9 mouse cellular contexts compared by ENCODE assay signal in genomic region chr10:22868386-22868918, GRCm38 (mm10). TPM values are rescaled to one million over a fixed set of nuclear protein-coding genes. Genes with fewer than 3 reads are reported as not detected.
DNase-seq lines count a peak whose midpoint lies in the region; ATAC-seq and TF ChIP-seq lines count a peak whose summit lies in the region.
"Had no signal": no experiment of that assay in that cellular context is flagged by ENCODE, and none has a peak within 500 bp of the region (broad histone marks: within the 10 kb centered on the region; RNA-seq: fewer than 3 reads in every experiment).

No protein-coding gene starts in this region.

- TF ChIP-seq CTCF in kidney, postnatal 0 days (IDR thresholded peaks at IDR 0.05; ENCODE audit: low read depth), result no peak

- no peaks in the 10 kb centered on the region for H3K36me3 ChIP-seq in embryonic facial prominence, embryonic 12.5 days
- H3K36me3 ChIP-seq in embryonic facial prominence, embryonic 10.5 days (replicated peaks), result no peaks in the 10 kb centered on the region
- no peaks in the 10 kb centered on the region for H3K36me3 ChIP-seq in kidney, postnatal 0 days (ENCODE audit: insufficient read depth, low read length)
- no peaks in the 10 kb centered on the region for H3K36me3 ChIP-seq in stomach, embryonic 15.5 days
- H3K36me3 ChIP-seq: hindbrain, embryonic 15.5 days had no signal

- H3K9me3 ChIP-seq in embryonic facial prominence, embryonic 12.5 days, result no peaks in the 10 kb centered on the region
- no peaks in the 10 kb centered on the region for H3K9me3 ChIP-seq in embryonic facial prominence, embryonic 10.5 days
- no peaks in the 10 kb centered on the region for H3K9me3 ChIP-seq in kidney, postnatal 0 days (replicated peaks; ENCODE audit: low read length)
- no peaks in the 10 kb centered on the region for H3K9me3 ChIP-seq in stomach, embryonic 15.5 days
- H3K9me3 ChIP-seq: hindbrain, embryonic 15.5 days had no signal

- H3K27me3 ChIP-seq in embryonic facial prominence, embryonic 12.5 days, result no peaks in the 10 kb centered on the region
- H3K27me3 ChIP-seq in embryonic facial prominence, embryonic 10.5 days (replicated peaks; ENCODE audit: low read depth, poor library complexity, severe bottlenecking), result no peaks in the 10 kb centered on the region
- no peaks in the 10 kb centered on the region for H3K27me3 ChIP-seq in kidney, postnatal 0 days (ENCODE audit: insufficient read depth, low read length)
- no peaks in the 10 kb centered on the region for H3K27me3 ChIP-seq in stomach, embryonic 15.5 days (replicated peaks)
- H3K27me3 ChIP-seq: hindbrain, embryonic 15.5 days had no signal

- DNase-seq in embryonic facial prominence, embryonic 10.5 days (ENCODE audit: low spot score), result no peak
- DNase-seq in ovary, postnatal 14 days (ENCODE audit: low spot score), result peak; percentile 21
- DNase-seq in ovary, postnatal 10 days (ENCODE audit: low spot score), result no peak
- DNase-seq in kidney, postnatal 0 days (ENCODE audit: low spot score), result peak; percentile 84
- DNase-seq in gastrocnemius, postnatal 25 days, result no peak

- H3K27ac ChIP-seq in embryonic facial prominence, embryonic 12.5 days, result no peak overlapping the region
- no peak overlapping the region for H3K27ac ChIP-seq in embryonic facial prominence, embryonic 10.5 days (replicated peaks)
- H3K27ac ChIP-seq in kidney, postnatal 0 days, result peak overlapping the region; percentile 70
- peak overlapping the region; percentile 59 for H3K27ac ChIP-seq in stomach, embryonic 15.5 days
- H3K27ac ChIP-seq: hindbrain, embryonic 15.5 days had no signal

- no peak overlapping the region for H3K9ac ChIP-seq in embryonic facial prominence, embryonic 12.5 days
- H3K9ac ChIP-seq in kidney, postnatal 0 days (ENCODE audit: low read depth, low read length), result no peak overlapping the region
- no peak overlapping the region for H3K9ac ChIP-seq in stomach, embryonic 15.5 days
- H3K9ac ChIP-seq: hindbrain, embryonic 15.5 days had no signal

- peak; percentile 47; the same call in 1 of the 2 replicates for ATAC-seq in embryonic facial prominence, embryonic 12.5 days (ENCODE audit: insufficient number of reproducible peaks, insufficient read depth, low FRiP score, low TSS enrichment)
- peak; percentile 87 for ATAC-seq in kidney, postnatal 0 days (replicated peaks; ENCODE audit: low FRiP score, low read depth)
- ATAC-seq in stomach, embryonic 15.5 days (ENCODE audit: insufficient read depth, low FRiP score, low read depth), result peak; percentile 63; the same call in 1 of the 2 replicates
- ATAC-seq in megakaryocyte, adult 5-6 weeks (ENCODE audit: poor library complexity, severe bottlenecking), result no peak

- WGBS in embryonic facial prominence, embryonic 12.5 days, result 34% methylated on average over 8 of the region's 8 CpGs
- WGBS in embryonic facial prominence, embryonic 10.5 days, result 41% methylated on average over 8 of the region's 8 CpGs
- WGBS in kidney, postnatal 0 days, result 15% methylated on average over 8 of the region's 8 CpGs
- WGBS in stomach, embryonic 15.5 days, result 22% methylated on average over 8 of the region's 8 CpGs

- H3K4me2 ChIP-seq in embryonic facial prominence, embryonic 12.5 days (replicated peaks), result no peak overlapping the region
- H3K4me2 ChIP-seq in kidney, postnatal 0 days (ENCODE audit: low read length), result peak overlapping the region; percentile 13; the same call in 1 of the 2 replicates
- H3K4me2 ChIP-seq in stomach, embryonic 15.5 days, result no peak overlapping the region
- H3K4me2 ChIP-seq: hindbrain, embryonic 15.5 days had no signal

- no peak overlapping the region for H3K4me3 ChIP-seq in embryonic facial prominence, embryonic 12.5 days
- no peak overlapping the region for H3K4me3 ChIP-seq in embryonic facial prominence, embryonic 10.5 days
- no peak overlapping the region for H3K4me3 ChIP-seq in kidney, postnatal 0 days (replicated peaks; ENCODE audit: low read depth, low read length)
- no peak overlapping the region for H3K4me3 ChIP-seq in stomach, embryonic 15.5 days (replicated peaks)
- H3K4me3 ChIP-seq: hindbrain, embryonic 15.5 days had no signal

- H3K4me1 ChIP-seq in embryonic facial prominence, embryonic 12.5 days, result no peaks in the 10 kb centered on the region; the same call in 1 of the 2 replicates
- 0 out of 2 replicates have a peak, but pooled peaks cover 5% of the 10 kb centered on the region for H3K4me1 ChIP-seq in embryonic facial prominence, embryonic 10.5 days
- 0 out of 2 replicates have a peak, but pooled peaks cover 7% of the 10 kb centered on the region for H3K4me1 ChIP-seq in kidney, postnatal 0 days (replicated peaks; ENCODE audit: insufficient read depth, low read length)
- H3K4me1 ChIP-seq in stomach, embryonic 15.5 days, result 0 out of 2 replicates have a peak, but pooled peaks cover 6% of the 10 kb centered on the region
- H3K4me1 ChIP-seq: hindbrain, embryonic 15.5 days had no signal

RNA-seq across cellular contexts. Expression of gene Tcf21, which starts 48.5 kb away (rescaled TPM):
- polyA plus RNA-seq in embryonic facial prominence, embryonic 12.5 days (2016; fragmentation: Nextera tagmentation; extraction: Ambion mirVana), result 2.5 TPM in 2 replicates
- 4.8 and 5.0 TPM in 2 replicates for polyA plus RNA-seq in embryonic facial prominence, embryonic 10.5 days (2016; fragmentation: Nextera tagmentation; extraction: Ambion mirVana)
- polyA plus RNA-seq in kidney, postnatal 0 days (2015; fragmentation: Nextera tagmentation; extraction: Ambion mirVana), result 413 and 438 TPM in 2 replicates
- 211 and 218 TPM in 2 replicates for polyA plus RNA-seq in stomach, embryonic 15.5 days (2015; fragmentation: Nextera tagmentation; extraction: Ambion mirVana)
- not detected for total RNA-seq in gastrocnemius, postnatal 25 days (2021)
- not detected in 2 replicates for total RNA-seq in megakaryocyte, adult 5-6 weeks (2015)
- total RNA-seq in megakaryocyte, adult 5-6 weeks (2017), result not detected in 2 replicates

Comparison
In these comparisons a context has a peak if more than half of its experiments do, and no peak if none do; other contexts are left out.
1. DNase-seq: peak in ovary, postnatal 14 days (single experiment) and kidney, postnatal 0 days (single experiment); none in embryonic facial prominence, embryonic 10.5 days (single experiment), ovary, postnatal 10 days (single experiment) and gastrocnemius, postnatal 25 days (single experiment).
2. H3K27ac ChIP-seq: peak in kidney, postnatal 0 days (single experiment) and stomach, embryonic 15.5 days (single experiment); none in embryonic facial prominence, embryonic 12.5 days (single experiment) and embryonic facial prominence, embryonic 10.5 days (single experiment).
3. RNA of gene Tcf21, which starts 48.5 kb away (polyA plus RNA-seq): 413 to 438 TPM in kidney, postnatal 0 days and 211 to 218 TPM in stomach, embryonic 15.5 days; 4.8 to 5.0 TPM in embryonic facial prominence, embryonic 10.5 days and 2.5 TPM in embryonic facial prominence, embryonic 12.5 days; every median in the first group is over 10 times any median in the second.